Comparison of ENCODE assay signal across 23 mouse cellular contexts in the genomic region with DNA sequence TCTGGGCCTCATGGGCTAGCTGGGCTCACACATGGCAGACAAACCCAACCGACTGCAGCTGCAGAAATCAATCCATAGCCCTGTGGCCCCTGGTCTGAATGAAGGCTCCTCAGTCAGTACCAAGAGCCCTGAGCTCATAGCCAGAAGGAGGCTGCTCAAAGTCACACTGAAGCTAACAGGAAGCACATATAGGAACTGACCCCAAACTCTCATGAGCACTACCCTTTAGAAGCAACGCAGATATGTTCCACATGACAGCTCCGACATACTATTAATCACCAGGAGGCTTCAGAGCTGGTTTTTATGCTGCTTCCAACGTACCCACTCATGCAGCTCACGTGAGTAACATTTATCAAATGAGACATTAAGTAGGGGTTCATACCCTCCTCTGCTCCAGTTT. TPM values are rescaled to one million over a fixed set of nuclear protein-coding genes. Genes with fewer than 3 reads are reported as not detected.
DNase-seq lines count a peak whose midpoint lies in the region; ATAC-seq lines count a peak whose summit lies in the region.
"Had no signal": no experiment of that assay in that cellular context is flagged by ENCODE, and none has a peak within 500 bp of the region (broad histone marks: within the 10 kb centered on the region; RNA-seq: fewer than 3 reads in every experiment).

No protein-coding gene starts in this region.

- H3K9ac ChIP-seq in midbrain, embryonic 11.5 days (ENCODE audit: low read length) = no peak overlapping the region
- H3K9ac ChIP-seq: embryonic facial prominence, embryonic 13.5 days; embryonic facial prominence, embryonic 15.5 days; forebrain, embryonic 12.5 days had no signal

- ATAC-seq in midbrain, embryonic 11.5 days (ENCODE audit: low FRiP score) = no peak
- ATAC-seq: forebrain, embryonic 14.5 days; forebrain, embryonic 16.5 days had no signal

- H3K36me3 ChIP-seq in midbrain, embryonic 11.5 days (ENCODE audit: control insufficient read depth, insufficient read depth, low read length) = no peaks in the 10 kb centered on the region
- peaks cover 14% of the 10 kb centered on the region for H3K36me3 ChIP-seq in midbrain, embryonic 10.5 days
- H3K36me3 ChIP-seq: embryonic facial prominence, embryonic 13.5 days; embryonic facial prominence, embryonic 15.5 days had no signal

- no peak overlapping the region for H3K27ac ChIP-seq in midbrain, embryonic 11.5 days (ENCODE audit: low read depth, low read length)
- H3K27ac ChIP-seq in midbrain, embryonic 10.5 days (replicated peaks) = no peak overlapping the region
- H3K27ac ChIP-seq: embryonic facial prominence, embryonic 13.5 days; embryonic facial prominence, embryonic 15.5 days; forebrain, embryonic 10.5 days; forebrain, embryonic 12.5 days had no signal

- H3K4me3 ChIP-seq in midbrain, embryonic 11.5 days (ENCODE audit: low read depth, low read length) = no peak overlapping the region
- H3K4me3 ChIP-seq in midbrain, embryonic 10.5 days = no peak overlapping the region
- H3K4me3 ChIP-seq: embryonic facial prominence, embryonic 13.5 days; embryonic facial prominence, embryonic 15.5 days; erythroblast, embryonic 14.5 days; forebrain, embryonic 10.5 days; forebrain, embryonic 12.5 days had no signal

- H3K4me1 ChIP-seq in midbrain, embryonic 11.5 days (ENCODE audit: control insufficient read depth, insufficient read depth, low read length) = no peaks in the 10 kb centered on the region
- H3K4me1 ChIP-seq in midbrain, embryonic 10.5 days = no peaks in the 10 kb centered on the region
- H3K4me1 ChIP-seq: embryonic facial prominence, embryonic 13.5 days; embryonic facial prominence, embryonic 15.5 days had no signal

- 92% methylated on average over 5 of the region's 5 CpGs for WGBS in midbrain, embryonic 11.5 days
- WGBS in midbrain, embryonic 10.5 days = 86% methylated on average over 5 of the region's 5 CpGs

- H3K27me3 ChIP-seq in midbrain, embryonic 11.5 days (ENCODE audit: control insufficient read depth, insufficient read depth, low read length) = no peaks in the 10 kb centered on the region
- no peaks in the 10 kb centered on the region for H3K27me3 ChIP-seq in midbrain, embryonic 10.5 days (ENCODE audit: low read depth, poor library complexity, severe bottlenecking)
- H3K27me3 ChIP-seq: embryonic facial prominence, embryonic 13.5 days; embryonic facial prominence, embryonic 15.5 days; forebrain, embryonic 12.5 days had no signal

- H3K9me3 ChIP-seq in midbrain, embryonic 11.5 days (ENCODE audit: control insufficient read depth, low read length) = no peaks in the 10 kb centered on the region
- H3K9me3 ChIP-seq in midbrain, embryonic 10.5 days (replicated peaks) = no peaks in the 10 kb centered on the region
- H3K9me3 ChIP-seq: embryonic facial prominence, embryonic 13.5 days; embryonic facial prominence, embryonic 15.5 days; forebrain, embryonic 10.5 days; forebrain, embryonic 12.5 days had no signal

- H3K4me2 ChIP-seq in midbrain, embryonic 11.5 days = no peak overlapping the region
- H3K4me2 ChIP-seq: embryonic facial prominence, embryonic 13.5 days; embryonic facial prominence, embryonic 15.5 days; forebrain, embryonic 12.5 days had no signal

- DNase-seq in midbrain, embryonic 11.5 days (ENCODE audit: low spot score, missing footprints) = peak; percentile 53
- no peak for DNase-seq in midbrain, embryonic 10.5 days (ENCODE audit: low spot score)
- peak; percentile 73 for DNase-seq in A20 (ENCODE audit: low read depth, low spot score)
- peak; percentile 33 to 36 for DNase-seq in B cell, adult 2 months
- no peak for DNase-seq in thymus, postnatal 0 days (ENCODE audit: low spot score)
- no peak for DNase-seq in lung, postnatal 10 days
- DNase-seq: adrenal gland, adult 2 months; adrenal gland, postnatal 10 days; adrenal gland, postnatal 25 days; cerebellum, adult 11 months; cerebellum, adult 18-20 months; cerebellum, adult 8-10 months; cerebellum, adult 9-11 months; cerebellum, postnatal 14 days; cerebellum, postnatal 36 days; embryo, embryonic 11 days had no signal

RNA-seq across cellular contexts. Expression of a gene that starts 19.6 kb away (rescaled TPM):
- polyA plus RNA-seq in midbrain, embryonic 11.5 days (2014; fragmentation: Nextera tagmentation; extraction: Ambion mirVana) = 62.4 and 62.8 TPM in 2 replicates
- 77.9 and 83.9 TPM in 2 replicates for polyA plus RNA-seq in midbrain, embryonic 10.5 days (2016; fragmentation: Nextera tagmentation; extraction: Ambion mirVana)
- polyA plus RNA-seq in thymus, postnatal 0 days (2015; fragmentation: Nextera tagmentation; extraction: Ambion mirVana) = 29.6 and 31.8 TPM in 2 replicates

RNA-seq across cellular contexts. Expression of a gene that starts 44.8 kb away (rescaled TPM):
- polyA plus RNA-seq in midbrain, embryonic 11.5 days (2014; fragmentation: Nextera tagmentation; extraction: Ambion mirVana) = 8.2 and 10.5 TPM in 2 replicates
- polyA plus RNA-seq in midbrain, embryonic 10.5 days (2016; fragmentation: Nextera tagmentation; extraction: Ambion mirVana) = 8.7 and 10.3 TPM in 2 replicates
- 16.1 and 17.3 TPM in 2 replicates for polyA plus RNA-seq in thymus, postnatal 0 days (2015; fragmentation: Nextera tagmentation; extraction: Ambion mirVana)

Comparison
In these comparisons a context has a peak if more than half of its experiments do, and no peak if none do; other contexts are left out.
1. DNase-seq: peak in midbrain, embryonic 11.5 days (single experiment), A20 (single experiment) and B cell, adult 2 months (2 of 2); none in midbrain, embryonic 10.5 days (single experiment), thymus, postnatal 0 days (single experiment) and lung, postnatal 10 days (single experiment).